Mouse (Mus musculus) neural tube, embryonic 15.5 days (tissue): ENCODE results near the gene Mboat1. TPM values are rescaled to one million over a fixed set of nuclear protein-coding genes. Genes with fewer than 3 reads are reported as not detected.

Experiments used
- ATAC-seq: fragments of 200-750 bp; cut with Nextera tagmentation; 2 replicates; pipeline ENCODE4 v1.8.0; 2017; ENCODE audit warnings: mild to moderate bottlenecking, moderate TSS enrichment, moderate library complexity; ENCODE audit not compliant: low FRiP score
- H3K27ac ChIP-seq: fragments of 300-500 bp; sonication (generic); replicated peaks from 2 replicates; pipeline ENCODE4 v1.5.1; 2015; ENCODE audit warnings: mild to moderate bottlenecking, inconsistent platforms
- H3K27me3 ChIP-seq: fragments of 300-500 bp; sonication (generic); replicated peaks from 2 replicates; pipeline ENCODE4 v1.6.1; 2015; ENCODE audit warnings: inconsistent platforms
- H3K36me3 ChIP-seq: fragments of 300-500 bp; sonication (generic); 2 replicates; pipeline ENCODE4 v1.6.1; 2015; ENCODE audit warnings: inconsistent platforms
- H3K4me1 ChIP-seq: fragments of 300-500 bp; sonication (generic); 2 replicates; pipeline ENCODE4 v1.6.1; 2015; ENCODE audit warnings: inconsistent platforms
- H3K4me2 ChIP-seq: fragments of 300-500 bp; sonication (generic); 2 replicates; pipeline ENCODE4 v1.6.1; 2015; ENCODE audit warnings: inconsistent platforms, mild to moderate bottlenecking, moderate library complexity
- H3K4me3 ChIP-seq: fragments of 300-500 bp; sonication (generic); replicated peaks from 2 replicates; pipeline ENCODE4 v1.5.1; 2015; ENCODE audit warnings: mild to moderate bottlenecking, inconsistent platforms
- H3K9ac ChIP-seq: fragments of 300-500 bp; sonication (generic); replicated peaks from 2 replicates; pipeline ENCODE4 v1.6.1; 2015; ENCODE audit warnings: mild to moderate bottlenecking, inconsistent platforms
- H3K9me3 ChIP-seq: fragments of 300-500 bp; sonication (generic); replicated peaks from 2 replicates; pipeline ENCODE4 v1.6.1; 2016; ENCODE audit warnings: inconsistent platforms
- WGBS: fragments of 180-500 bp; shearing (Covaris S2); methylation state at CpG from one replicate; pipeline ENCODE4 v1.1.7; 2015; ENCODE audit warnings: mixed read lengths; 5-methylcytosine and 5-hydroxymethylcytosine counted together
- polyA plus RNA-seq: library from polyadenylated mRNA; unstranded; fragments of >200 nt; fragmentation: Nextera tagmentation; extraction: Ambion mirVana; gene quantifications from 2 replicates; pipeline ENCODE4 v1.2.1, GENCODE M21; 2015

The Mboat1 gene
- polyA plus RNA-seq, 1 experiment from 2014 or later = 2.3 TPM

DNA sequence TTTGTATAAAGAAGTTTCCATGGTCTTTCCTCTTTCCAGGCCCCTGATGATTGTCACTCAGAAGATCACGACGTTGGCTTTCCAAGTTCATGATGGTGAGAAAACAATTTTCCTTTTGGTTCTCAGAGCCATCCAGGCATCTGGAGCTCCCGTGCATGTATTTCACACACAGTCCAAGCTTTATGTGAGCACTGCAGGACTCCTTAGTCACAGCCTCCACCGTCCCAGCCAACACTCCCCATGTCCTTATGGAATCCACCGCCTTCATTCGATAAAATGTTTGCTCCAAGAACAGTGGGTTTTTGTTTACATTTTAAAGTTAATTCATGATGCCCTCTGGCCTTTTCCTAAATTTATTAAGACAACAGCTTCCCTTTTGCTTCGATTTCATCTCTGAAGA lies 83.3 kb downstream of the Mboat1 start:
- no peaks in the 10 kb centered on the region for H3K9me3 ChIP-seq

DNA sequence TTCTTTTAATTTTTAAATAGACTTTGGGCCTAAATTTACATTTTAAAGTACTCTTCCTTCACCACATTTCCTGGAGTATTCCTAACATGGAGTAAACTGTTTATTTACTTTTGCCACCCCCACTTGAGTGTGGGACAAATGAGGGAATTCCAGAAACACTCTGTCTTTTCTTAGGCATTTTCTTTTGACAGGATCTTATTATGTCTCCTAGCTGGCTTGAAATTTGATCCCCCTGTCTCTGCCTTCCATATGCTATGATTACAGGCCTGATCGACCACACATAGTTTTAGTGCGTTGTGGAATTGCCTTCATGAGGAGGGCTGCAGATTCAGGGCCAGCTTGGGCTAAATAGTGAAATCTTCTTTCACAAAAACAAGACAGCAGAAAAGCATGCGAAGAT lies 85.0 kb downstream of the Mboat1 start:
- H3K27ac ChIP-seq = no peak overlapping the region
- WGBS = 43% methylated on average over 3 of the region's 3 CpGs

More for the DNA sequence above, 83.3 kb downstream of the Mboat1 start:
- no peak overlapping the region for H3K4me3 ChIP-seq
- ATAC-seq = no peak
- no peaks in the 10 kb centered on the region for H3K27me3 ChIP-seq
- no peaks in the 10 kb centered on the region for H3K36me3 ChIP-seq
- no peak overlapping the region for H3K4me2 ChIP-seq
- H3K27ac ChIP-seq = no peak overlapping the region
- WGBS = 85% methylated on average over 7 of the region's 7 CpGs
- H3K4me1 ChIP-seq = no peaks in the 10 kb centered on the region
- no peak overlapping the region for H3K9ac ChIP-seq

GRCm38 (mm10) chr13:30224114-30224513 lies 87.8 kb downstream of the Mboat1 start:
- Histone ChIP-seq H3K9me3 (no peaks in the 10 kb centered on the region), H3K4me2 (no peak overlapping the region), H3K4me3 (no peak overlapping the region), H3K9ac (no peak overlapping the region), H3K27ac (no peak overlapping the region), H3K4me1 (peaks cover 4% of the 10 kb centered on the region; the same call in 1 of the 2 replicates), H3K27me3 (no peaks in the 10 kb centered on the region; the same call in 1 of the 2 replicates), H3K36me3 (no peaks in the 10 kb centered on the region)
- 96% methylated on average over 10 of the region's 10 CpGs for WGBS
- no peak for ATAC-seq

More for the DNA sequence above, 85.0 kb downstream of the Mboat1 start:
- Histone ChIP-seq H3K4me1 (no peaks in the 10 kb centered on the region), H3K9me3 (no peaks in the 10 kb centered on the region), H3K4me3 (no peak overlapping the region), H3K27me3 (no peaks in the 10 kb centered on the region; the same call in 1 of the 2 replicates), H3K9ac (no peak overlapping the region), H3K36me3 (no peaks in the 10 kb centered on the region), H3K4me2 (no peak overlapping the region)
- ATAC-seq = no peak

DNA sequence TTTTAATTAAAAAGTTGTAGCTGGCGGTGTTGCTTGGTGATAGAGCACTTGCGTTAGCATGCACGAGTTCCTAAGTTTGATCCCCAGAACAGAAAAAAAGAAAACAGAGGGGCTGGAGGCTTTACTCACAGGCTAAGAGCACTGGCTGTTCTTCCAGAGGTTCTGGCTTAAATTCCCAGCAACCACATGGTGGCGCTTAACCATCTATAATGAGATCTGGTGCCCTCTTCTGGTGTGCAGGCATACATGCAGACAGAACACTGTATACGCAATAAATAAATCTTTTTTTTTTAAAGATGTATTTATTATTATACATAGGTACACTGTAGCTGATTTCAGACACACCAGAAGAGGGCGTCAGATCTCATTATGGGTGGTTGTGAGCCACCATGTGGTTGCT lies 88.4 kb downstream of the Mboat1 start:
- H3K4me2 ChIP-seq = no peak overlapping the region
- no peak for ATAC-seq
- H3K36me3 ChIP-seq = no peaks in the 10 kb centered on the region
- H3K27ac ChIP-seq = no peak overlapping the region
- no peak overlapping the region for H3K9ac ChIP-seq
- no peak overlapping the region for H3K4me3 ChIP-seq
- H3K9me3 ChIP-seq = no peaks in the 10 kb centered on the region
- peaks cover 4% of the 10 kb centered on the region; the same call in 1 of the 2 replicates for H3K4me1 ChIP-seq
- WGBS = 94% methylated on average over 6 of the region's 6 CpGs
- H3K27me3 ChIP-seq = no peaks in the 10 kb centered on the region; the same call in 1 of the 2 replicates

GRCm38 (mm10) chr13:30228762-30229161 lies 92.5 kb downstream of the Mboat1 start:
- 80% methylated on average over 5 of the region's 5 CpGs for WGBS

DNA sequence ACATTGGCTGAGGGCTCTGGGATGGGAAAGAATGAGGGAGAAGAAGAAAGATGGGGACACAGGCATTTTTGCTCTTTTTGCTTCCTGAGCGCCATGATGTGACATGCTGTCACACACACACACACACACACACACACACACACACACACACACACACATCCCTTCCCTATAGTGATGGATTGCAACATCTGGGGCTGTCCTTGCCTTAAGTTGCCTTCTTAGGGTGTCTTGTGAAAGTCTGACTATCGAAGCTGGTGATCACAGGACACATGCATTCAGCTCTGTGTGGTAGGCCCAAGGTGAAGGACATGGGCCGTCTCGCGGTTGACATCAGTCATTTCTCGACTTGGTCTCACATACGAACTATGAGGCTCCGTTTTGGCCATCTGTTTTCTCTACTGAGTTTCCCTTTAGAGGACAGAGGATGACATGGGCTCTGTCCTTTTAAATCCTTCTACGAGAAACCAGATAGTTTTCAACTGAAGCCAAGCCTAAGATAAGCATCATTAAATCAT lies 93.4 kb downstream of the Mboat1 start:
- Histone ChIP-seq H3K27ac (no peak overlapping the region), H3K36me3 (no peaks in the 10 kb centered on the region), H3K4me2 (no peak overlapping the region), H3K4me1 (peaks cover 4% of the 10 kb centered on the region; the same call in 1 of the 2 replicates), H3K4me3 (no peak overlapping the region), H3K27me3 (no peaks in the 10 kb centered on the region; the same call in 1 of the 2 replicates), H3K9ac (no peak overlapping the region), H3K9me3 (no peaks in the 10 kb centered on the region)
- WGBS = 91% methylated on average over 9 of the region's 9 CpGs
- ATAC-seq = no peak

More at GRCm38 (mm10) chr13:30228762-30229161, 92.5 kb downstream of the Mboat1 start:
- Histone ChIP-seq H3K4me1 (peaks cover 4% of the 10 kb centered on the region; the same call in 1 of the 2 replicates), H3K4me2 (no peak overlapping the region), H3K9ac (no peak overlapping the region), H3K4me3 (no peak overlapping the region), H3K36me3 (no peaks in the 10 kb centered on the region), H3K9me3 (no peaks in the 10 kb centered on the region), H3K27me3 (no peaks in the 10 kb centered on the region; the same call in 1 of the 2 replicates), H3K27ac (no peak overlapping the region)
- no peak for ATAC-seq

GRCm38 (mm10) chr13:30235056-30235750 lies 98.9 kb downstream of the Mboat1 start:
- Histone ChIP-seq H3K9me3 (no peaks in the 10 kb centered on the region), H3K4me1 (no peaks in the 10 kb centered on the region; the same call in 1 of the 2 replicates), H3K4me2 (no peak overlapping the region; the same call in 1 of the 2 replicates), H3K9ac (no peak overlapping the region), H3K27me3 (no peaks in the 10 kb centered on the region), H3K4me3 (no peak overlapping the region), H3K36me3 (no peaks in the 10 kb centered on the region), H3K27ac (no peak overlapping the region; the same call in 1 of the 2 replicates)
- 63% methylated on average over 11 of the region's 11 CpGs for WGBS
- ATAC-seq = peak; percentile 47; the same call in 1 of the 2 replicates

DNA sequence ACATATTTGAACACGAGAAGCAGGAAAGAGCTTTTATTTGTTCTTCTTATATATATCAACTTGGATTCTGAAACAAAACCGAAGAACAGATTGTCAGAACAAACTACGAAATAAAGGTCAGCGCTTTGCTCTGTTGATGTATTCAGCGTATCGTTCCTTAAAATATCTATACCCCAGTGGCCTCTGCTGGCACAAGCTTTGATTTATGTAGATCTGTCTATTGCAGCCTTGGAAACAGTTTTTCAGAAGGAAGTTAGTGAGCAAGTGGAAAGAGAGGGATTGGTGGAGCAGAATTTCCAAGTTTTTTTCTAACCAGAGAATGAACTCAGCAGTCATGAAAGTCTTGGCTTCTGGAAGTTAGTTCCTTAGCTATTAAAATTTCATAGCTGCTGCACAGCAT lies 103.1 kb downstream of the Mboat1 start:
- no peaks in the 10 kb centered on the region; the same call in 1 of the 2 replicates for H3K4me1 ChIP-seq
- no peak for ATAC-seq
- no peak overlapping the region for H3K27ac ChIP-seq
- no peak overlapping the region for H3K4me3 ChIP-seq
- no peak overlapping the region for H3K9ac ChIP-seq
- H3K9me3 ChIP-seq = no peaks in the 10 kb centered on the region
- WGBS = 88% methylated on average over 6 of the region's 6 CpGs
- no peaks in the 10 kb centered on the region for H3K27me3 ChIP-seq
- H3K36me3 ChIP-seq = no peaks in the 10 kb centered on the region
- H3K4me2 ChIP-seq = no peak overlapping the region

DNA sequence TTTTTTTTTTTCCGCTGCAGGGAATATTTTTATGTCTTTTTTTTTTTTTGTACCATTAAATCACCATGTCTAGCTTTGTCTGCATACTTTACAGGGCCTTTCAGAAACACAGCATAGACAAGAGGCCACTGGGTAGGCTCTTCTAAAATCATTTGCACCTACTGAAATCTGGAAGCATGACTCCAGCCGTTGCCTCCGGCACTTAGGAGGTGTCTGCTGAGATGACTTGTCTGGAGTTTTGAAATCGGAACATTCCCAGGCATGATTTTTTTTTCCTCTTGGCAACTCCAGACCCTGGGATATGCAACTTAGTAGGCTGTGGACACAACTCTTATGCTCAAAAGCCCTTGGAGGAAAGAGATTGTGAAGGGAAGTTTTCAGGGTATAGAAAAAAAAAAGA lies 109.3 kb downstream of the Mboat1 start:
- ATAC-seq = no peak

GRCm38 (mm10) chr13:30250341-30250905 lies 114.1 kb downstream of the Mboat1 start:
- WGBS = 72% methylated on average over 5 of the region's 5 CpGs

More for the DNA sequence above, 109.3 kb downstream of the Mboat1 start:
- no peaks in the 10 kb centered on the region for H3K9me3 ChIP-seq
- no peaks in the 10 kb centered on the region for H3K36me3 ChIP-seq
- H3K9ac ChIP-seq = no peak overlapping the region
- no peaks in the 10 kb centered on the region for H3K27me3 ChIP-seq
- H3K4me1 ChIP-seq = no peaks in the 10 kb centered on the region
- no peak overlapping the region for H3K4me2 ChIP-seq
- H3K27ac ChIP-seq = no peak overlapping the region
- 91% methylated on average over 4 of the region's 4 CpGs for WGBS
- H3K4me3 ChIP-seq = no peak overlapping the region

GRCm38 (mm10) chr13:30251431-30251830 lies 115.1 kb downstream of the Mboat1 start:
- H3K4me3 ChIP-seq = no peak overlapping the region
- H3K27ac ChIP-seq = no peak overlapping the region
- H3K9me3 ChIP-seq = no peaks in the 10 kb centered on the region
- H3K9ac ChIP-seq = no peak overlapping the region
- no peaks in the 10 kb centered on the region for H3K36me3 ChIP-seq
- no peaks in the 10 kb centered on the region for H3K27me3 ChIP-seq
- H3K4me1 ChIP-seq = peaks cover 7% of the 10 kb centered on the region
- 74% methylated on average over 3 of the region's 3 CpGs for WGBS
- no peak for ATAC-seq
- H3K4me2 ChIP-seq = no peak overlapping the region

More at GRCm38 (mm10) chr13:30250341-30250905, 114.1 kb downstream of the Mboat1 start:
- Histone ChIP-seq H3K9ac (no peak overlapping the region), H3K27me3 (no peaks in the 10 kb centered on the region), H3K36me3 (no peaks in the 10 kb centered on the region), H3K4me2 (no peak overlapping the region), H3K4me3 (no peak overlapping the region), H3K27ac (no peak overlapping the region), H3K4me1 (peaks cover 7% of the 10 kb centered on the region), H3K9me3 (no peaks in the 10 kb centered on the region)
- no peak for ATAC-seq

DNA sequence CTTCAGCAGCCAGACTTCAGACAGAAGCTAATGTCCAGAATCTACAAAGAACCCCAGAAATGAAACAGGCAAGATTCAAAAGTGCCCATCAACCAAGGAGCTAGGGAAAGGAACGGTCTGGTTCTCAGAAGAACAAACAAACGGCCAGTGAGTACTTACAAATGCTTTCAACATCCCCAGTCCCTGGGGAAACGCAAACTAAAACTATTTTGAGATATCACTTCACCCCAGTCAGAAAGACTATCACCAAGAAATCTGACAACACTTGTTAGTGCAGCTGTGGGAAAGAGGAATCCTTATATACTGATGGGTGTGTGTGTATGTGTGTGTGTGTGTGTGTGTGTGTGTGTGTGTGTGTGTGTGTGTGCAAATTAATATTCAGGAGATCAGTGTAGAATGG lies 116.4 kb downstream of the Mboat1 start:
- WGBS = 77% methylated on average over 3 of the region's 3 CpGs
- Histone ChIP-seq H3K4me1 (peaks cover 7% of the 10 kb centered on the region), H3K9me3 (no peaks in the 10 kb centered on the region), H3K4me3 (no peak overlapping the region), H3K27ac (no peak overlapping the region), H3K9ac (no peak overlapping the region), H3K36me3 (no peaks in the 10 kb centered on the region), H3K4me2 (no peak overlapping the region), H3K27me3 (no peaks in the 10 kb centered on the region)
- ATAC-seq = no peak
